Mouse (Mus musculus) layer of hippocampus, postnatal 10 days (tissue): ENCODE measurements around the gene Gm28051. TPM values are rescaled to one million over a fixed set of nuclear protein-coding genes. Genes with fewer than 3 reads are reported as not detected.

Experiments used
- DNase-seq, 2 experiments: peaks; one replicate each; pipeline ENCODE4 v3.0.0; 2021; ENCODE audit warnings: low spot score in 2 of 2
- microRNA-seq, 2 experiments: library from miRNA; unstranded; fragments of <30 nt; microRNA quantifications; one replicate each; pipeline ENCODE4 v1.2.0; 2021
- total RNA-seq, 2 experiments: library from RNA; stranded (reverse); gene quantifications; 2 replicates each; pipeline ENCODE4 v1.2.3; 2021

Gm28051 gene
- total RNA-seq, 2 experiments from 2014 or later, result not detected

- no peak for DNase-seq
Observed at GRCm38 (mm10) chr12:102686321-102686720, 71.2 kb downstream of the Gm28051 start.

- DNase-seq, result no peak
Observed at GRCm38 (mm10) chr12:102685523-102685931, 72.0 kb downstream of the Gm28051 start.

- no peak for DNase-seq
Observed at GRCm38 (mm10) chr12:102684720-102685386, 72.7 kb downstream of the Gm28051 start.

GRCm38 (mm10) chr12:102683979-102684378 is 73.6 kb downstream of the Gm28051 start:
- no peak for DNase-seq

DNA sequence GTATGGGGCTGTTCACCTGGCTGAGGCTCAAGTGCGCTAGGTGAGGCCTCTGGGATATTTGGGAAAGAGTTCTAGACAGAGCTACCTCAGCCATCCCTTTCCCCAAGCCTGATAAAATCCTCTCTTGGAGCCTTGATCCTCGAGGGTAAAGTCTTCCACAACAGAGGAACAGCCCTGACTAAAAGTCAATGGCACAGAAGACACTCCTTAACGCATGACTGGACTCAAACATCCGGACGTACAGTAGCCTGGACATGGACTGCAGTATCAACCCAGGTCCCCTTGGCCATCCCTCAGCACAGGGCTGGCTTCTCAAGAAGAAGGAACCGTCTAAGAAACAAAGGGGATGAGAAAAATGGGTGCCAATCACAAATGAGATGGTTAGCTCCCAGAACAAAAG is 74.1 kb downstream of the Gm28051 start:
- DNase-seq, result no peak

GRCm38 (mm10) chr12:102682722-102683299 is 74.8 kb downstream of the Gm28051 start:
- DNase-seq, result no peak

DNA sequence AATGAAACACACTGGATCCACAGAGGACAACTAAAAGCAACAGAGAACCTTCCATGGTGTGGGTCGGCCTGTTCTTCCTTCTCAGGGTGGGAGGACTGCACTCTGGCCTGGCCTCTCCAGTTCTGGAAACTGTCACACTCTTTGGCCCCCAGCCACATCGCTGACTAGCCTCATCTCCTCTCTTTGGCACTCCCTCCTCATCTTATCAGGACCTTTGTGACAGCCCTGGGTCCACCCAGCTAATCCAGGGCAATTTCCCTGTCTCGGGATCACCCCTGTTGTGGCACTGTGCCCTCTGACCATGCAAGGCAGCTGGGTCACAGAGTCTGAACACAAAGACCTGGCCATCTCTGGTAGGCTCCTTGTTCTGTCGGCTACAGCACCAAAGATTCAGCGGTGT is 75.5 kb downstream of the Gm28051 start:
- no peak for DNase-seq

DNA sequence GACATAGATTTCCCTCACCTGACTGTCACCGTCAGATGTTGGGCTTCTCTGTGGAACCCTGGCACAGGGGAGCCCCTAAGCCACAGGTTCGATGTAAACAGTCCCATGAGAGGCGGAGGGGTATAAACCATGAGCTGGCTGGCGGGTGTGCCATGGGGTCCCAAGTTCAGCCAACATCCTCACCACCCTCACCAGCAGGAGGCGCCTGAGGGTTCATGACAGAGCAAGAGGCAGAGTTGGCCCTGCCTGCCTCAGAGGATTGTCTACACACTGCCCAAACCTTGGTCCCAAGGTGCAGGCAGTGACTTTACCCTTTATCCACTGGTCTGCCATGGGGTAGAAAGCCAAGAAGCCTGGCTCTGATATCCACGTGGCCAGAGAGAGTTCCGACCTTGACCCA is 76.0 kb downstream of the Gm28051 start:
- no peak for DNase-seq

DNA sequence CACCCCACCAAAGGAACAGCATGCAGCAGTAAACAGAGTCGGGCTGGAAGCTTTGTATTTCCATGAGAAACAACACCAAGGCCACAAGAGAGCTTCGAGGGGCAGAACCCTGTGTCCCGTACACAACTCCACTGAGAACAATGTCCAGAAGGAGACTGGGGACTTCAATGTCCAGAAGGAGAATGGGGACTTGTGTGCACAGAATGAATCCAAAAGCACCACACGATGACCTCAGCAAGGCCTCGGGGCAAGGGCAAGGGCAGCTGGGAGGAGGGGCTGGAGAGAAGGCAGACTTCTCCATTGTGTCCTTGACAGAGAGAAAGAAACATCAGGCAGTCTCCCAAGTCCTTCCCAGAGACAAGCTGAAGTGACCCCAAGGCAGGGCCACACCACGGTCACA is 78.7 kb downstream of the Gm28051 start:
- DNase-seq, result no peak

DNA sequence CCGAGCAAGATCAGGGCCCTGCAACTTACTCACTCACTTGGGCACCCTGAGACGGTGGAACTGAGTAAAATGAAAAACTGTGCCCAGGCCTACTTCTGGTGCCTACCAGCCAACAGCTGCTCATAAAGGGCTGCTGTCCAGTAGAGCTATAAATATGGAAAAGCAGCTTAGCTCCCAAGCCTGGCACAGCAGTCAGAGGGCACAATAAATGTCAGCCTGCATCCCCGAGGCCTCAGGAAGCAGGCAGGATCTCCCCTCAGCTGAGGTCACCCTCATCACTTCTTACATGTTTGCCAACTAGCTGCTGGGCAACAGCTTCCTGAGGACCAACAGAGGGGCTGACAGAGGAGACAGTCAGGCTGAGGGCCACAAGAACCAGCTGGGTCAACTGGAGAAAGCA is 80.5 kb downstream of the Gm28051 start:
- DNase-seq, result no peak

DNA sequence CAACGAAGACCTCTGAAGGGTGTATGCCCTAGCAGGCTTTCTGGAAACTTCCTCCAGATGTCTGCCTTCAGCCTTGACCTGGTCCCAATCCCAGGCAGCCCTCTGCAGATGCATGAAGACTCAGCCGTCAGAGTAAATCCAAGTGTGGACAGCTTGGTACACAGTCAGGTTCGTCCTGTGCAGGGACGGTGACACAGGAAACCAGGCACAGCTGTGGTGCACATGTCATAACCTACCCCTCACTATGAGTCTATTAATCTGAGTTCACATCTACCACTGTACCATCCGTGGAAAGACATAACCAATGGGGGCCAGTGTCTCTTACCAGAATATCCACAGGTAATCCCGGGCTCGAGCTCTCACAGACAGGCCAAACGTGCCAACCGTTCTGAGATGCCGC is 83.0 kb downstream of the Gm28051 start:
- no peak for DNase-seq

GRCm38 (mm10) chr12:102674123-102674522 is 83.4 kb downstream of the Gm28051 start:
- DNase-seq, result no peak

DNA sequence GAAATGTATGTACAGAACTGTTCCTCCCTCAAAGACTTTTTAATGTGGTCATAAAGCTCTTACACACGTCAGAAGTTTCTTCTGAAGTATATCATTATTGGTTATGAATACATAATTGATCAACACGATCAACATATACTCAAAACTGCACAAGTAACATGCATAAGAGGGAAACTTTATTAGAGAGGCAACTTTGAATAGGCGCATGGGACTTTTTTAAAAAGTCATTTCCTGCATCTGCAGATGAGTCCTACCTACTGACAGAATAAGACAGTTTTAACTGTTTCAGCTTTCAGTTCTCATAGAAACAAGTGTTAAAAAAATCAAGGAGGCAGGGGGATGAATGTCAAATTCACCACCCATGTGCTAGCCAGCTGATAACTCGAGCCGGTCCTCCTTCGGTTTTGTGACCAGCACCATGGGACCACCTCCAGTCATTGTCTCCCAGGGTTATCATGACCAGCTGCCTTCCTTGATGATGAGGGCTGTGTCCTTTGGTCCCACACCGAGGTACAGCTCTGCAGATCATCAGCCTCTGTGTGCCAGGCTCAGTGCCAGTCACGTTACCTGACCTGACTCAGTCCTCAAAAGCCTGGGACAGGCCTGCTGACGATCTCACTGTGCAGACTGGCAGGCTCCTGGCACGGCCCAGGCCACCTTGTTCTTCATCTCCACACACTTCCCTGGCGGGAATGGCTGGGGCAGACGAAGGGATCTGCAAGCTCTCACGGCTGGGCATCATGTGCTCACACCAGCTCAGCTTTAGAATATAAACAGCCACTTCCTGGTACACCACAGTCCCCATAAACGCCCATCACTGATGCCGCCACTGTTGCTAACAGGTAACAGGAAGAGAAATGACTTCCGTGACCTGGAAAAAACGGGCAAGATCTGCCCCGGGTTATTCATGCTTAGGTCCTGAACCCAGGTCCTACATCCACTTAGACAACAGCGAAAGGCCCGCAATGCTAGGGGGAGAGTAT is 84.4 kb downstream of the Gm28051 start:
- no peak for DNase-seq

GRCm38 (mm10) chr12:102672176-102672575 is 85.4 kb downstream of the Gm28051 start:
- no peak for DNase-seq

DNA sequence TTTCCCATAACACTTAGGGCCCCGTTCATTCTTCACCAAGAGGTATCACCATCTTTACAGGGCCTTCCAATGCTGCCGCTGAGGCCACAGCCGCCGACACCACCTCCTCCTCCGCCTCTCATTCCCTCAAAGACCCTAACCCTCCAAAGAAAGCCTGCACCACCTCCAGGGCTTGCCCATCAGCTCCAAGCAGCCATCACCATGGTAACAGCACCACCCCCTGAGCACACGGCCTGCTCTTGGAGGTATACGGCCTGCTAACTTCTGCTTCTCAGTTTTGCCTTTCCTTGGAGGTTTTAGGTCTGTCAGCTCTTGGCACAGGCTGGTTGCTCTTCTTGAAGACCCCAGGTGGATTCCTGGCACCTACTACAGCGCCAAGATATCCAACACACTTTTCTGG is 86.7 kb downstream of the Gm28051 start:
- DNase-seq, result no peak

Small RNA genes within 50 kb of the gene (microRNA-seq; reads per million reads assigned to microRNA genes)
- gene Mir1936, result 0 to 0.98 reads per million in 2 experiments

Other genes with a start within 250 kb of the Gm28051 start
- gene Chga, start 202.8 kb downstream of the Gm28051 start, total RNA-seq, result 100 to 1,000 TPM; 150 to 152 TPM
- 10 to 100 TPM; 49.4 to 52.8 TPM for gene Itpk1, start 52.8 kb downstream of the Gm28051 start, total RNA-seq
- gene Moap1, start 14.1 kb downstream of the Gm28051 start, total RNA-seq, result 10 to 100 TPM; 30.8 to 30.9 TPM
- 1 to 10 TPM; 4.7 TPM for gene Tmem251, start 14.0 kb downstream of the Gm28051 start, total RNA-seq
- gene Gon7, start within 50 bp of the Gm28051 start, total RNA-seq, result 10 to 100 TPM; 12.4 to 12.6 TPM
- 10 to 100 TPM; 32.4 to 33.1 TPM for gene Ubr7, start 202 bp upstream of the Gm28051 start, total RNA-seq
- gene Gm20604, start 907 bp upstream of the Gm28051 start, total RNA-seq, result 10 to 100 TPM; 17.8 to 18.0 TPM
- 10 to 100 TPM; 21.3 to 21.8 TPM for gene Btbd7, start 120.7 kb upstream of the Gm28051 start, total RNA-seq
- gene Cox8c, start 141.6 kb upstream of the Gm28051 start, total RNA-seq, result not detected
- 10 to 100 TPM; 38.9 to 41.0 TPM for gene Unc79, start 191.1 kb upstream of the Gm28051 start, total RNA-seq